Mouse (Mus musculus) intestine, embryonic 16.5 days (tissue): ENCODE data around the gene Zbtb8a. TPM values are rescaled to one million over a fixed set of nuclear protein-coding genes. Genes with fewer than 3 reads are reported as not detected.

Source experiments
- polyA plus RNA-seq: library from polyadenylated mRNA; unstranded; fragments of >200 nt; fragmentation: Nextera tagmentation; extraction: Ambion mirVana; gene quantifications from 2 replicates; pipeline ENCODE4 v1.2.1, GENCODE M21; 2015

Zbtb8a gene
- polyA plus RNA-seq, 1 experiment from 2014 or later, result 14.0 TPM

Other genes with a start within 250 kb of the Zbtb8a start
- 1.5 and 2.2 TPM in 2 replicates for gene Fndc5, start 241.1 kb downstream of the Zbtb8a start, polyA plus RNA-seq
- 10.3 and 10.9 TPM in 2 replicates for gene S100pbp, start 188.4 kb downstream of the Zbtb8a start, polyA plus RNA-seq
- gene Yars, start 188.4 kb downstream of the Zbtb8a start, polyA plus RNA-seq, result 104 and 107 TPM in 2 replicates
- gene C77080, start 116.7 kb downstream of the Zbtb8a start, polyA plus RNA-seq, result 6.5 and 7.5 TPM in 2 replicates
- gene Sync, start 90.5 kb downstream of the Zbtb8a start, polyA plus RNA-seq, result 1.1 and 1.3 TPM in 2 replicates
- gene Rbbp4, start 42.7 kb downstream of the Zbtb8a start, polyA plus RNA-seq, result 271 and 297 TPM in 2 replicates
- 64.2 and 66.9 TPM in 2 replicates for gene Zbtb8os, start 42.4 kb downstream of the Zbtb8a start, polyA plus RNA-seq
- 1.1 and 1.2 TPM in 2 replicates for gene Zbtb8b, start 62.7 kb upstream of the Zbtb8a start, polyA plus RNA-seq
- gene Bsdc1, start 83.5 kb upstream of the Zbtb8a start, polyA plus RNA-seq, result 24.5 and 24.7 TPM in 2 replicates
- not detected in 2 replicates for gene Tssk3, start 112.9 kb upstream of the Zbtb8a start, polyA plus RNA-seq
- gene Fam229a, start 113.1 kb upstream of the Zbtb8a start, polyA plus RNA-seq, result not detected in 2 replicates
- gene Marcksl1, start 135.5 kb upstream of the Zbtb8a start, polyA plus RNA-seq, result 289 and 312 TPM in 2 replicates
- 196 and 207 TPM in 2 replicates for gene Hdac1, start 164.6 kb upstream of the Zbtb8a start, polyA plus RNA-seq
- 6.1 and 7.9 TPM in 2 replicates for gene Lck, start 195.5 kb upstream of the Zbtb8a start, polyA plus RNA-seq
- 2.3 and 2.4 TPM in 2 replicates for gene Fam167b, start 200.4 kb upstream of the Zbtb8a start, polyA plus RNA-seq
- gene Eif3i, start 222.5 kb upstream of the Zbtb8a start, polyA plus RNA-seq, result 255 and 274 TPM in 2 replicates
- gene Tmem234, start 222.6 kb upstream of the Zbtb8a start, polyA plus RNA-seq, result 180 and 186 TPM in 2 replicates
- 1.6 and 1.7 TPM in 2 replicates for gene Dcdc2b, start 236.1 kb upstream of the Zbtb8a start, polyA plus RNA-seq
- gene Iqcc, start 241.0 kb upstream of the Zbtb8a start, polyA plus RNA-seq, result 24.3 and 31.2 TPM in 2 replicates
- 42.7 and 44.6 TPM in 2 replicates for gene Ccdc28b, start 245.8 kb upstream of the Zbtb8a start, polyA plus RNA-seq